Mouse (Mus musculus): Measurements from ENCODE around the gene Bicdl2.

- no peak for TF ChIP-seq GATA1 (IDR thresholded peaks at IDR 0.05; ENCODE audit: borderline replicate concordance, low read length)
- TF ChIP-seq FLI1 (IDR thresholded peaks at IDR 0.05; ENCODE audit: low read length) = no peak
Observed at GRCm38 (mm10) chr17:23706212-23706611, 45.9 kb downstream of the Bicdl2 start.

Measured in megakaryocyte, embryonic 14.5 days (primary cell).